Mouse (Mus musculus) hindbrain, postnatal 0 days (tissue): ENCODE results near the gene Foxp1. TPM values are rescaled to one million over a fixed set of nuclear protein-coding genes. Genes with fewer than 3 reads are reported as not detected.

Experiments
- ATAC-seq: fragments of 200-750 bp; cut with Nextera tagmentation; 2 replicates; pipeline ENCODE4 v1.8.0; 2017; ENCODE audit warnings: mild to moderate bottlenecking, moderate TSS enrichment, moderate library complexity
- DNase-seq: peaks from one replicate; pipeline ENCODE4 v3.0.0-alpha.2; 2015; ENCODE audit warnings: low spot score
- H3K27ac ChIP-seq: fragments of 300-500 bp; sonication (generic); 2 replicates; pipeline ENCODE4 v1.5.1; 2014; ENCODE audit warnings: mild to moderate bottlenecking
- H3K27me3 ChIP-seq: fragments of 300-500 bp; sonication (generic); 2 replicates; pipeline ENCODE4 v1.6.1; 2014; ENCODE audit warnings: low read length, mixed read lengths; ENCODE audit not compliant: insufficient read depth
- H3K36me3 ChIP-seq: fragments of 300-500 bp; sonication (generic); 2 replicates; pipeline ENCODE4 v1.6.1; 2014; ENCODE audit warnings: low read length, mixed read lengths; ENCODE audit not compliant: insufficient read depth
- H3K4me1 ChIP-seq: fragments of 300-500 bp; sonication (generic); 2 replicates; pipeline ENCODE4 v1.6.1; 2014; ENCODE audit warnings: antibody characterized with exemption, low read length, mixed read lengths; ENCODE audit not compliant: insufficient read depth
- H3K4me2 ChIP-seq: fragments of 300-500 bp; sonication (generic); 2 replicates; pipeline ENCODE4 v1.6.1; 2014; ENCODE audit warnings: low read depth, mild to moderate bottlenecking, low read length, moderate library complexity, mixed read lengths
- H3K4me3 ChIP-seq: fragments of 300-500 bp; sonication (generic); 2 replicates; pipeline ENCODE4 v1.5.1; 2014; ENCODE audit warnings: low read length
- H3K9ac ChIP-seq: fragments of 300-500 bp; sonication (generic); replicated peaks from 2 replicates; pipeline ENCODE4 v1.6.1; 2014; ENCODE audit warnings: mild to moderate bottlenecking, low read length, moderate library complexity, mixed read lengths
- H3K9me3 ChIP-seq: fragments of 300-500 bp; sonication (generic); 2 replicates; pipeline ENCODE4 v1.6.1; 2016; ENCODE audit warnings: low read length, mixed read lengths
- CTCF ChIP-seq: IDR thresholded peaks from 2 replicates; pipeline ENCODE4 v1.5.1; 2016; ENCODE audit warnings: antibody characterized with exemption, control low read depth, low read depth
- WGBS: fragments of 180-500 bp; shearing (Covaris S2); extraction: QIAGEN DNeasy Blood & Tissue Kit; methylation state at CpG from one replicate; pipeline ENCODE4 v1.1.7; 2014; 5-methylcytosine and 5-hydroxymethylcytosine counted together
- polyA plus RNA-seq: library from polyadenylated mRNA; unstranded; fragments of >200 nt; fragmentation: Nextera tagmentation; extraction: Ambion mirVana; gene quantifications from 2 replicates; pipeline ENCODE4 v1.2.1, GENCODE M21; 2015
- total RNA-seq: library from RNA; depleted of rRNA; stranded (reverse); fragments of >200 nt; gene quantifications from 2 replicates; pipeline ENCODE4 v1.2.3, GENCODE M21; 2014

Gene Foxp1
- total and polyA plus RNA-seq, 2 experiments from 2014 or later = 53.6 to 54.8 TPM

DNA sequence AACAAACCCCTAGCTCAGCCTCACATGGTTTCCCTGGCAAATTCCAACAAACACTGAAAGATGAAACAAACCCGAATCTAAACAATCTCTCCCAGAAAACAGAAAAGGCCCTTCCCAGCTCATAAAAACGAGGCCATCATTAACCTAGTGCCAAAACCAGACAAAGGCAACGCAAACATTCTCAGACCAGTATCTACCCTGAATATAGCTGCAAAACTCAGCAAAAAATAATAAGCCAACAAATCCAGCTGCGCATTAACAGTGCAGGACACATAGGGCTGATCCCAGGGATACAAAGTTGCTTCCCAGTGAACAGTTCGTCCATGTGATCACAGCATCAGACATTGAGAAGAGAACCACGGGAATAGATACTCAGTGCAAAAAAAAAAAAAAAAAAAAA, 22.9 kb upstream of the Foxp1 start:
- H3K27ac ChIP-seq = no peak overlapping the region
- no peak for TF ChIP-seq CTCF
- WGBS = 72% methylated on average over 6 of the region's 6 CpGs
- ATAC-seq = no peak
- no peaks in the 10 kb centered on the region for H3K27me3 ChIP-seq
- H3K4me2 ChIP-seq = no peak overlapping the region
- DNase-seq = no peak
- H3K9ac ChIP-seq = no peak overlapping the region
- no peak overlapping the region for H3K4me3 ChIP-seq
- H3K9me3 ChIP-seq = peaks cover 4% of the 10 kb centered on the region; the same call in 1 of the 2 replicates
- H3K4me1 ChIP-seq = no peaks in the 10 kb centered on the region
- H3K36me3 ChIP-seq = no peaks in the 10 kb centered on the region

DNA sequence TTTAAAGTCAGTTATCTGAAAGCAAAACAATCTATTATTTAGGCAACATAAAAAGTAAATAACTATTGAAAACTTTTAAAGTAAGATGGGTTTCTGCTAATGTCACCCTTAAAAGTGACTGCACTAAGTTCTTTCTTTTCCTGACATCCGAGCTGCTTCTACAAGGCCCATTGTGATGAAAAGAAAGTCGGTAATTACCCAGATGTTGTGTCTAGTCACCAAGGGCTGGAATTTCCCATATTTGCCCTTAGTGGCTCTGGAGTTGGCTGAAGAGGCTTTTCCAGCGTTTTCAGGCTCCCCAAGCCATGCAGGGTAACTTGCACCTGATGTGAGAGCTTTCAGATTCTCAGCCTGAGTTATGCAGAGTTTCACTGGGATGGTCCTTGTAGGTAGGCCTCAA, 18.6 kb upstream of the Foxp1 start:
- Histone ChIP-seq H3K9ac (no peak overlapping the region), H3K4me2 (no peak overlapping the region), H3K27me3 (no peaks in the 10 kb centered on the region), H3K27ac (no peak overlapping the region), H3K9me3 (no peaks in the 10 kb centered on the region), H3K4me3 (no peak overlapping the region), H3K36me3 (no peaks in the 10 kb centered on the region), H3K4me1 (no peaks in the 10 kb centered on the region)
- ATAC-seq (no peak), DNase-seq (no peak)
- 45% methylated on average over 3 of the region's 3 CpGs for WGBS
- no peak for TF ChIP-seq CTCF

DNA sequence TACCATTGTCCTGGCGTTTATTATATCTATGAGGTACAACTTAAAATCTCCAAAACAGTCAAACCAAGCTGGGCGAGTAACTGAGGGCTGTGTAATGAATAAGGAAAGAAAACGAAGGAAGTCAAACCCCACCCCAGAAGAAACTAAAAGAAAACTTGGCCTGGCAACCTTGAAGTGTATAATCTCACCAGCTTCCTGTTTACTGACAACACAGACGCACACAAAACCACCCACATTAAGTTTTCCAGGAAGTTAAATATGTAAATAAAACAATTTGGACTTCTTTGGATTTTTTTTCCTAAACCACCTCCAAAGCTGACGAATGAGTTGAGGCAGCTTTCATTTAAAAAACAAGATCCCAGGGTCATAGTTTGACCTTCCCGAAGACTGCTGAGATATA, 18.1 kb upstream of the Foxp1 start:
- no peak for TF ChIP-seq CTCF
- no peak overlapping the region for H3K9ac ChIP-seq
- no peak for DNase-seq
- no peaks in the 10 kb centered on the region for H3K36me3 ChIP-seq
- no peak overlapping the region for H3K27ac ChIP-seq
- no peaks in the 10 kb centered on the region for H3K27me3 ChIP-seq
- no peak overlapping the region for H3K4me2 ChIP-seq
- no peaks in the 10 kb centered on the region for H3K9me3 ChIP-seq
- no peak overlapping the region for H3K4me3 ChIP-seq
- WGBS = 82% methylated on average over 6 of the region's 6 CpGs
- H3K4me1 ChIP-seq = no peaks in the 10 kb centered on the region
- no peak for ATAC-seq

DNA sequence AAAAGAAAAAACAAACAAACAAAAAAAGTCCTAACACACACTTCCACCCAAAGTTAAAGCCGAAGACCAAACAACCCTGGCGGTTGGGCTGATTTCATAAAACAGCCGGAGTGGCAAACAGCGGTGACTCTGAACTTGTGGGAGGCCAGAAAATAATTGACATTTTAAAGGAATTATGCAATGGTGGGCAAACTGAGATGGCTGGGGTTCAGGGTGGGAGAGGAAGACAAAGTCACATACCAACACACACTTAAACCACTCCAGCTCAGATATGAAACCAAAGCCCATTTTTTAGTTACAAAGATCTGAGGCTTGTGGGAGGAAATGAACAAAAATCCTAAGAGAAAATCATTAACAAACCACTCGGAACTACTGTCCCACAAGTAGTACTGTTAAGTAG, 17.6 kb upstream of the Foxp1 start:
- Histone ChIP-seq H3K36me3 (no peaks in the 10 kb centered on the region), H3K4me3 (no peak overlapping the region), H3K27me3 (no peaks in the 10 kb centered on the region), H3K4me1 (no peaks in the 10 kb centered on the region), H3K27ac (no peak overlapping the region), H3K4me2 (no peak overlapping the region), H3K9ac (no peak overlapping the region), H3K9me3 (no peaks in the 10 kb centered on the region)
- no peak for DNase-seq
- no peak for TF ChIP-seq CTCF
- 87% methylated on average over 5 of the region's 5 CpGs for WGBS
- ATAC-seq = no peak

DNA sequence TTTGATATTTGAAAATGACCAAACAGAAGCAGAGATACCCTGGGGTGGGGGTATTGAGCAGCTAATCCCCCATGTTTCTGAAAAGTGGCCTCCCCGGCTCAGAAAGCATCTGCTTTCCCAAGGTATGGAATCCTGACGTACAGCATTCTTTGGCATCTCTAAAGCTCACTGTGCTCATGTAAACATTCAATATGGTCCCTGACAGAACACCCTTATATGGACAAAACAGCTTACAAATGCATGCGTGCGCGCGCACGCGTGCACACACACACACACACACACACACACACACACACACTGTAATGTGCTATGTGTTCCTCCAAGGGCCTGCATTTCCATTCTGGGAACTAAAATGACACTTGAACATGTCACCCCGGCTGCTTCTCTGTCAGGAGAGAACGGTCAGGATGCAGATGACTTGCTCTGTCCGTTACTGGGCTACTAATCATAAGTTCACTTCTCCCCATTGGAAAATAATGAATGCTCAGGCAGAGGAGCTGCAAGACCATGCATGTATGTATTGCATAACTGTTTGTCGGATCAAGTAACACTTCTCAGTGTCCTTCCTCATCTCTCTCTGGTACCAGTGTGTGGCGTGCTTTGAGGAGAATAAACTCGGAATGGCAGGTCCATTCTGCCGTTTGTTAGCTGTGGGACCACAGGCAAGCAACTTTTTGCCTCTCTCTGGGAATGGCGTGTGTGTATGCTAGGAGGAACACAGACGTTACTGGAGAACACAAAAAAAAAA, 15.8 kb upstream of the Foxp1 start:
- Histone ChIP-seq H3K27ac (no peak overlapping the region), H3K4me3 (no peak overlapping the region), H3K36me3 (no peaks in the 10 kb centered on the region), H3K4me1 (no peaks in the 10 kb centered on the region), H3K9me3 (no peaks in the 10 kb centered on the region), H3K9ac (no peak overlapping the region), H3K27me3 (no peaks in the 10 kb centered on the region), H3K4me2 (no peak overlapping the region)
- no peak for TF ChIP-seq CTCF
- ATAC-seq (no peak), DNase-seq (no peak)
- 84% methylated on average over 17 of the region's 17 CpGs for WGBS

DNA sequence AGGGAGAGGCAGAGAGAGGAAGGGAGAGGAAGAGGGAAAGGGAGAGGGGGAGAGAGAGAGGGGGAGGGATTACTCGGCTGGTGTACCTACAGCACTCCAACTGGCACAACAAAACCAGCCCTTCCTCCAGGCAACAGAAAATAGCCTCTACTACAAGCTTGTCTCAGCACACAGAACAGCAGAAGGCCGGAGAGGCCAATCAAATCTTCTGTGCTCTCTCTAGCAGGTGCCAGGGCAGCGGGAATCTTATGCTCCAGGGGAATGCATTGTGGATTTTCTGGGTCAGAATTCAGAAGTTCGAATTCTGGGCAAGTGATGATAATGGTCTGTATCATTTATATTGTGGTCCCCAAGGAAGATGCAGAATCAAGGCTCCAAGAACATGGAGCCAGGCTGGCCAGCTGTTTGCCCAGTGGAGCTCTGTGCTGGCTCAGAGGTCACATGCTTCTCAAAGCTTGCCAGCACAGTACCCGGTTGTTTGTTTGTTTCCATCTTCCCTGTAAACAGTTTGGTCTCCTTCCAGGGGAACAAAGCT, 11.8 kb upstream of the Foxp1 start:
- no peak overlapping the region for H3K4me2 ChIP-seq
- no peaks in the 10 kb centered on the region for H3K9me3 ChIP-seq
- DNase-seq = peak; percentile 20
- H3K4me3 ChIP-seq = no peak overlapping the region
- no peak for TF ChIP-seq CTCF
- H3K27ac ChIP-seq = no peak overlapping the region
- WGBS = 41% methylated on average over 5 of the region's 5 CpGs
- H3K36me3 ChIP-seq = no peaks in the 10 kb centered on the region
- no peak for ATAC-seq
- no peaks in the 10 kb centered on the region for H3K27me3 ChIP-seq
- H3K4me1 ChIP-seq = no peaks in the 10 kb centered on the region
- H3K9ac ChIP-seq = no peak overlapping the region

DNA sequence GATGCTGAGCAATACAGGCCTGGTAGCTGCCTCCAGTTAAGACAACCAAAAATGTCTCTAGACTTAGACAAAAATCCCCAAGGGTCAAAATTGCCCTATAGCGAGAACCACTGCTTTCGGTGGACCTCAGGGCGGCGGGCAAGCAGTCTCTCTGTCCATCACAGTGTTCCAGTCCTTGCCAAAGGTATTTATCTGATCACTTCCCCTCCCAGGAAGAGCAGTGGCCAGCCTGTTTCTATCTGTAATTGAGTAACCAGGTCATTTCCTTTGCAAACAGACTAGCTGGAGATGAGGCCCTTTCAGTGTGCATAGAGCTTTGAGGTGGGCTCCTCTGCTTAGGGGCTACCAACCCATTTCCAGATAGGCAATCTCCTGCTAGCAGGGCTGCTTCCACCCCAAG, 9.9 kb upstream of the Foxp1 start:
- TF ChIP-seq CTCF = no peak
- H3K4me3 ChIP-seq = no peak overlapping the region
- no peak overlapping the region for H3K9ac ChIP-seq
- H3K4me2 ChIP-seq = no peak overlapping the region
- no peak overlapping the region for H3K27ac ChIP-seq
- no peak for DNase-seq
- 0 out of 2 replicates have a peak, but pooled peaks cover under 1% of the 10 kb centered on the region for H3K9me3 ChIP-seq
- no peaks in the 10 kb centered on the region for H3K4me1 ChIP-seq
- no peak for ATAC-seq
- no peaks in the 10 kb centered on the region for H3K27me3 ChIP-seq
- no peaks in the 10 kb centered on the region for H3K36me3 ChIP-seq
- WGBS = 92% methylated on average over 4 of the region's 4 CpGs
